Mouse (Mus musculus): Measurements from ENCODE around the gene Cfap99.

Gene Cfap99

GRCm38 (mm10) chr5:34288154-34288716 lies at the start of gene Cfap99, which contains the start of gene Zfyve28:
Cfap99 (plus strand) TSS chr5:34288600.
Zfyve28 (minus strand) TSS chr5:34288449.
- in situ Hi-C loops (cut with MboI; ENCODE audit: low sequenced_read_pairs): no loop called here

DNA sequence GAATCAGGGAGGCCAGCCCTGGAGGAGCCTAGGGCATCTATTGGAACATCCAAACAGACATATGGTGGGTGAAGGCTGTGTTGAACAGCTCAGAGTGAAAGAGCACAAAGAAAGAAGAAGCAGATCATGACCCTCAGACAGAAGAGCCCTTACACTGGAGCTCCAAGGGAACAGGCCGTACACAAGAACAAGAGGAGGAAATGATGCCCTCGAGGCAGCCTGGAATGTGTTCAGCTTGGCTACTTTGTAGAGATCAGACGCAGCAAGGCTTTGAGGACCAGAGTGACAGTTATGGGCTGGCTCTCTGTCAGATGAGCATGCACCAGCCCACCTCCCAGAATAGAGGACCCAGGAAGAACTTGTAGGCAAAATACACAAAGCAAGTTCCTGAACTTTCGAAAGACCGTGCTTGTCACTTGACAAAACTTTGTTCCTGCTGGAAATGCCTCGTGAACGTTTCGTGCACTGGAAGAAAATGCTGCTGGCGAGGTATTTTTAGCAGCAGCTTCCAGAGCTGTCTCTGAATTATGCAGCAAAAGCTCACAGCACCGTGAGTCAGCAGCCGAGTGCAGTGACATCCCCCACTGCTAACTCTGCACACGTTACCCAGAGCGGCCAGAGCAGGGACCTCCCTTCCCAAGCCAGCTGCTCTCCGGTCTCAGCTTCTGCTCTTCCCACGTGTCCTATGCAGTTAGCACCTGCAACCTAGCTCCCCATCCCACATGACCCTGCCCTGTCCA lies 46.0 kb upstream of the Cfap99 start:
- in situ Hi-C loops (cut with MboI; ENCODE audit: low sequenced_read_pairs): no loop called here

DNA sequence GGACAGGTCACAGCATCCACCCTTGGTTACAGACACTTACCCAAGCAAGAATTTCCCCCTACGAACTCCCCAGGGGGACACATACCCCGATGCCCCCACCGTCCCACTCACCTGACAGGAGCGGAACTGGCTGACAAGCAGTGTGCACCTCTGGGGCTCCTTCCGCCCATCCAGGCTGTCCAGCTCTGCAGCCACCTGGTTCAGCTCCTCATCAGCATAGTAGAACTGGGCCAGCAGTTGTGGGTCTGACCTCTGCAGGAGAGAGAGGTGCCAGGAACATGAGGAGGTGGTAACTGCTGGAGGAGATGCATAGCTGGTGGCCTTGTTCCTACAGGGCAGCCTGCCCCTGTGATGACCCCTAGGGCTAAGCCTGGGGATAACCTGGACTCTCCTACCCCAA lies 45.3 kb upstream of the Cfap99 start:
- in situ Hi-C loops (cut with MboI; ENCODE audit: low sequenced_read_pairs): no loop called here

- in situ Hi-C loops (cut with MboI; ENCODE audit: low sequenced_read_pairs): no loop called here
Measured at GRCm38 (mm10) chr5:34246443-34246842, 42.0 kb upstream of the Cfap99 start.

GRCm38 (mm10) chr5:34249132-34249531 lies 39.3 kb upstream of the Cfap99 start:
- in situ Hi-C loops (cut with MboI; ENCODE audit: low sequenced_read_pairs): no loop called here

DNA sequence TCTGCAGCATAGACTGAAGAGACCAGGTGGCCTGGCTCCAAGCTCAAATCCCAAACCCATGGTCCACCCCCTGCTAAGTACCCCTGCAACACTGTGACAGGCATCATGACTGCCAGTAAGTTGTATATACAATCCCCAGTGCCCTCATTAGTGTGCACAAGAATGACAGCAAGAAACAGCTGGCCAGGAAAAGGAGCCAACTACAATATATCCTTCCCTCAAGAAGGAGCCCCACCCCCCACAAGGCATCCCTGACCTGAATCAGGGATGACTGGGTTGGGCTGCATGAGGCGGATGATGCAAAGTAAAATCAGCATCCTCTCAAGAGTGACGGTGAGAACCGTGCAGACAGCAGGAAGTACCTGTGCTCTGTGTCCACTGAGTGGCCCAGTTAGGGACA lies 38.3 kb upstream of the Cfap99 start:
- in situ Hi-C loops (cut with MboI; ENCODE audit: low sequenced_read_pairs): loop anchor here (5.0 kb wide), 1 partner anchor 33 kb away; no protein-coding TSS in a partner anchor

DNA sequence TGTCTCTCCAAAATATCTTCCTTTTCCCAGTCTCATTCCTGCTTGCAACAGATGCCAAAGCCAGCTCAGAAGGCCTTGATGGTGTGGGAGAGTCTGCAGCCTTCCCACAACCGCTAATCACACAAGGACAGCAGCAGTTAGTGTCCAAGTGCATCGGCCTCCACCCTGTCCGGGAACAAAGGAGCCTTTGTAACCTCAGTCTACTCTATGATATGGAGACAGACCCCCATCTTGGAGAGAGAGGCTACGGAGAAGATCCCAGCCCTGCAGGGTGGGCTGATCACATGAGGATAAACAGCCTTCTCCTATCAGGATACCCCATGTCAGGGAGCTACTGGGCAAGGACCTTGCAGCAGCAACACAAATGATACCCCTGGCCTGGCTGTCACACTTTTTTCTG lies 36.6 kb upstream of the Cfap99 start:
- in situ Hi-C loops (cut with MboI; ENCODE audit: low sequenced_read_pairs): loop anchor here (5.0 kb wide), 1 partner anchor 34 kb away; no protein-coding TSS in a partner anchor

DNA sequence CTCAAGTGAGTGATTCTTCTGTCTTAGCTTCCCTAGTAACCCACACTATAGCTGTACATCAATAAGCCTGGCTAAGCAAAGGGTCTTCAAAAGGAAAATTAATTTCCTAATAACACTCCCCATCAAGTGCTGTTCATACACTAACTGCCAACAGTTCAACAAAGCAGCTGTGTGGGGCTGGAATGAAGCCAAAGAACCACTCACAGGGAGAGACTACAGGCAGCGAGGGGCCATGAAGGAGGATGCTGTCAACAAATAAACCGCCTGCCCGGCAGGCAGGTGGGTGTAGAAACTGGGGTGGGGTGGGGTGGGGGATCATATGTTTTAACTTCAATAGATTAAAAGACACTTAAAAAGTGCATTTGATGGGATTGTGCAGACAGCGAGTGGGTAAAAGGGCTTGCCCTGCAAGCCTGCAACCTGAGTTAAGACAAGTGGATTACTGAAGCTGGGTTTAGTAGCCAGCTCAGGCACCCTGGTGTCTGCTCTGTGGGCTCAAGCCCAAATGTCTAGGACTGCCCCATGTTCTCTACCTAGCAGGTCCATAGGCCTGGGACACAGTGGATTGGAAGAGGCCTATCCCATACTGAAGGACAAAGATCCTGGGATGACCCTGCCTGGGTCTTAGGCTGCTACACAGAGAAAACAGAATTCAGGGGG lies 36.0 kb upstream of the Cfap99 start:
- in situ Hi-C loops (cut with MboI; ENCODE audit: low sequenced_read_pairs): loop anchor here (5.0 kb wide), 1 partner anchor 35 kb away; no protein-coding TSS in a partner anchor

- in situ Hi-C loops (cut with MboI; ENCODE audit: low sequenced_read_pairs): loop anchor here (5.0 kb wide), 1 partner anchor 36 kb away; no protein-coding TSS in a partner anchor
Measured at GRCm38 (mm10) chr5:34252967-34253519, 35.4 kb upstream of the Cfap99 start.

- in situ Hi-C loops (cut with MboI; ENCODE audit: low sequenced_read_pairs): loop anchor here (5.0 kb wide), 1 partner anchor 37 kb away; no protein-coding TSS in a partner anchor
Measured at GRCm38 (mm10) chr5:34254309-34254708, 34.1 kb upstream of the Cfap99 start.

DNA sequence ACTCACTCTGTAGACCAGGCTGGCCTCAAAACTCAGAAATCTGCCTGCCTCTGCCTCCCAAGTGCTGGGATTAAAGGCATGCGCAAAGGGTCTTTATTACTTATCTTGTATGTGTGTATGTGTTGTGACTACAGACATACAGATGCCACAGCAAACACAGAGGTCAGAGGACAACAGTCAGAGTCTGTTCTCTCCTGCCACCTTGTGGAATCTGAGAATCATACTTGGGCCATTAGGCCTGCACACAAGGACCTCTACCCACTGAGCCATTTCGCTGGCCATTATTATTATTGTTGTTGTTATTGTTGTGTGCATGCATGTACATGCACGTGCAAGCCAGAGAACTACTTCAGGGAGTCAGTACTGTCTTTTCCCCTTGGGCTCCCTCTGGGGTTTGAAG lies 33.2 kb upstream of the Cfap99 start:
- in situ Hi-C loops (cut with MboI; ENCODE audit: low sequenced_read_pairs): no loop called here

DNA sequence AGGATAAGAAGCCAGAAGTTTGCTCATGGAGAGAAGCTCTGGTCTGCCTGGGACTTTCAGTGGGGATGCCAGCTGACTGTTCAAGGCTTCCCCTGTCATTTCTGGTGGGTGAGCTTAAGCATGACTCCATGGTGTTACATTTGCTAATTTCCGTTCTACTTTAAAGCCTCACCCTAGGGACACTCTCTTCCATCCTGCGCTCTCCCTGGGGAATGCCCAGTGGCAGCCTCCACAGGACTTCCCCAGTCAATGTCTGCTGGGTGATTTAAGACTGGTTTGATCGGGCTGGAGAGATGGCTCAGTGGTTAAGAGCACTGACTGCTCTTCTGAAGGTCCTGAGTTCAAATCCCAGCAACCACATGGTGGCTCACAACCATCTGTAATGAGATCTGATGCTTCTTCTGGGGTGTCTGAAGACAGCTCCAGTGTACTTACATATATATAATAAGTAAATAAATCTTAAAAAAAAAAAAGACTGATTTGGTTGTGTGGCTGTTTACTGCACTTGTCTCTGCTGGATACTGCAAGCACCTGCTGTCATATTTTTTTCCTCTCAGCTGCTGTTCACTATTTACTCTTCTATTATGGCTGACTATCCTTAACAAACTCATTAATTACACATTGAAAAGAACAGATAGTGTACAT lies 29.1 kb upstream of the Cfap99 start:
- in situ Hi-C loops (cut with MboI; ENCODE audit: low sequenced_read_pairs): no loop called here

DNA sequence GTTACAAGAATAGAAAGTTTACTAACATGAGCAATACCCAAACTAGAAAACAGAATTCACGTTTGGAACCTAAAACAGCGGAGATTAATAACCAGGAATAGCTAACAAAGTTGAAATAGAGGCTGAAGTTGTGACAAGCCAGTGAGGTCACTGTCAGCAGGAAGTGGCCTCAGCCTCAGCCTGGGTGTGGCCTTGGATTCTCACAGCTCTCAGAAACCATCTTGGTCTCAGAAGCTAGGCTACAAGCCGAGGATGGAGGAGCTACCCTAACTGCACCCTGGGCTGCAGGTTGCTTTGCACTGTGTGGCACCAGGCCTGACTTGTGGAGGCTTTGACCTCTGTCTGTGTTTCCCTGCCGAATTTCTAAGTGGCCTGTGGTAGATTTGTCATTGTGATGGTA lies 22.3 kb upstream of the Cfap99 start:
- in situ Hi-C loops (cut with MboI; ENCODE audit: low sequenced_read_pairs): no loop called here

- in situ Hi-C loops (cut with MboI; ENCODE audit: low sequenced_read_pairs): no loop called here
Measured at GRCm38 (mm10) chr5:34269197-34269920, 19.0 kb upstream of the Cfap99 start.

DNA sequence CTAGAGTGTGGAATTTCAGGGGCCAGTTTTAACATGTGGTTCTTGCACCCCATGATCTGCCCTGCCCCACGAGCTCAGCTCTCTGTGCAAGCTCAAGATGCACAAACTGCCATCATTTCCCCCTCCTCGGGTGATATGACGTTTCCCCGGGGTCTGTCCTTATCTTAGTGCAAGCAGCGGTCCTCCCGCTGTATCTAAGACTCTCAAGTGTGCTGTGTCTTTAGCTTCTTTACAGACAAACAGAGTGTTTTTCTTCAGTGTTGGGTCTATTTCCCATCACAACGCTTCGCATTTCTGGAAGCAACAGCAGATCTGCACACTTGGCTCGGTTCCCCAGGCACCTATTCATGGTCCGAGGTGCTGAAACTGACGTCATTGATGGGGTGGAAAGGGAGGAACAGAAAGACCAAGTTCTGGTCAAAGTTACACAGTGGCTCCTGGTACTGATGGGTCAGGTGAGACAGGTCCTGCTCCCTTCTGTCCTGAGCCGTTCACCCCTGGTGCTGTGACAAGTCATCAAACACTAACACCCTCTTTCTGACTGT lies 18.4 kb upstream of the Cfap99 start:
- in situ Hi-C loops (cut with MboI; ENCODE audit: low sequenced_read_pairs): no loop called here

DNA sequence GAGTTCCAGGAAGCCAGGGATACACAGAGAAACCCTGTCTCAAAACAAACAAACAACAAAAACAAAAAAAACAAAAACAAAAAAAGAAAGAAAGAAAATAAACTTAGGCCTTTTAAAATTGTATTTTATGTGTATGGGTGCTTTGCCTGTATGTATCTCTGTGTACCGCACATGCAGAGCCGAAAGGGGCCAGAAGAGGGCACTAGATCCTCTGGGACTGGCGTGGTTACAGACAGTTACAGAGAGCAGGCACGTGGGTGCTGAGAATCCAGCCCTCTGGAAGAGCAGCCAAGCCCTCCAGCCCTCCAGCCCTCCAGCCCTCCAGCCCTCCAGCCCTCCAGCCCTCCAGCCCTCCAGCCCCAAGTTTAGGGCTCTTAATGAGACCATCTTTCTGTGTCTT lies 16.7 kb upstream of the Cfap99 start:
- in situ Hi-C loops (cut with MboI; ENCODE audit: low sequenced_read_pairs): no loop called here

DNA sequence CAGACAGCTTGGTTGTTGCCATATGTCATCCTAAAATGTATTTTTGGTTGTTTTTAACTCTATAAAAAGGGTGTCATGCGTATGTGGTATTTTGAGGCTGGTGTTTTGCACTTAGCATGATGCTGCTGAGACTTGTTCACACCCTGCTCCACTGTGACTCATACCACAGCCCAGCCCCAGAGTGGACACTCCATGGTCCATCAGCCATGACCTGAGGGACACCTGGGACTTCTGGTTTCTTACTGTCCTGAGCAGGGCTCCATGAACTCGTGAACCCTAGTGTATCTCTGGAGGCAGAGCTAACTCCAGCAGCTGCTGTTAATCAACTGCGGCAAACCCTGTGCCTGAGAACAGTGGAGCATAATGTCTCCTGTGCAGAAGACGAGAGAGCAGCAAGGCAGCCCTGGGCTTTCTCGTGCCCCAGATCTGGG lies 15.1 kb upstream of the Cfap99 start:
- in situ Hi-C loops (cut with MboI; ENCODE audit: low sequenced_read_pairs): no loop called here

- in situ Hi-C loops (cut with MboI; ENCODE audit: low sequenced_read_pairs): no loop called here
Measured at GRCm38 (mm10) chr5:34274268-34274667, 14.1 kb upstream of the Cfap99 start.

- in situ Hi-C loops (cut with MboI; ENCODE audit: low sequenced_read_pairs): no loop called here
Measured at GRCm38 (mm10) chr5:34274676-34275293, 13.6 kb upstream of the Cfap99 start.

DNA sequence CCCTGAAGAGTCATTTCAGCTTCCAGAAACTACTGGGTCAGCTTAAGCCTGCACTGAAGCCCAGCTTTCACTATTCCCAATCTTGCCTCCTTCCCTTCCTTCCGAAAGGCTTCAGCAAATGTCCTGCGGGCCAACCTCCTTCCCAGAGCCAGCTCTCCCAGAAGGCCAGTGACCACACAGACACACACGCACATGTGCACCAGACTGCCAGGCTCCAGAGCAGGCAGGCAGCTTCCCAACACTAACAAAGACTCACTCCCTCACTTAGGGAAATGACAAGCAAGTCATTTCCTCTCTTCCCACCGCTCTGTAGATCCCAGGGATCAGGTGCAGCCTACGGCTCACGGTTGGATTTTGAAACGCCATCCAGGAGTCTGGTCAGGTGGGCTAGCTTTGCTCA lies 12.2 kb upstream of the Cfap99 start:
- in situ Hi-C loops (cut with MboI; ENCODE audit: low sequenced_read_pairs): no loop called here
